Mouse (Mus musculus): Measurements from ENCODE around the gene Slc16a8.

- TF ChIP-seq POLR2A (IDR thresholded peaks at IDR 0.05; ENCODE audit: insufficient read depth, low read depth, low read length) (no peak), CTCF (IDR thresholded peaks at IDR 0.05) (no peak), EP300 (IDR thresholded peaks at IDR 0.05; ENCODE audit: insufficient read depth, low read depth, low read length) (no peak)
Observed at GRCm38 (mm10) chr15:79245321-79245720, 9.2 kb downstream of the Slc16a8 start.

Data from heart, adult 2 months (tissue).